Mouse (Mus musculus) kidney, embryonic 16.5 days (tissue): Measurements from ENCODE around the gene Tsc22d3. TPM values are rescaled to one million over a fixed set of nuclear protein-coding genes. Genes with fewer than 3 reads are reported as not detected.
A peak's percentile ranks its signal among the peaks of the same experiment; 100 is the strongest.
"Not testable (repeated sequence)": the region's sequence is repeated elsewhere in the genome, so short reads cannot be mapped to it uniquely, and the experiment has no call there.

Experiments
- ATAC-seq: fragments of 200-750 bp; cut with Nextera tagmentation; 2 replicates; pipeline ENCODE4 v1.8.0; 2017; ENCODE audit warnings: moderate TSS enrichment; ENCODE audit not compliant: low FRiP score, low TSS enrichment
- H3K27ac ChIP-seq: fragments of 300-500 bp; sonication (generic); 2 replicates; pipeline ENCODE4 v1.5.1; 2014; ENCODE audit warnings: low read length
- H3K27me3 ChIP-seq: fragments of 300-500 bp; sonication (generic); 2 replicates; pipeline ENCODE4 v1.6.1; 2014; ENCODE audit warnings: low read length, control low read depth, mixed read lengths; ENCODE audit not compliant: insufficient read depth
- H3K36me3 ChIP-seq: fragments of 300-500 bp; sonication (generic); 2 replicates; pipeline ENCODE4 v1.6.1; 2014; ENCODE audit warnings: low read length, control low read depth, mixed read lengths; ENCODE audit not compliant: insufficient read depth
- H3K4me1 ChIP-seq: fragments of 300-500 bp; sonication (generic); 2 replicates; pipeline ENCODE4 v1.6.1; 2014; ENCODE audit warnings: low read length, control low read depth, mixed read lengths; ENCODE audit not compliant: insufficient read depth
- H3K4me2 ChIP-seq: fragments of 300-500 bp; sonication (generic); replicated peaks from 2 replicates; pipeline ENCODE4 v1.6.1; 2014; ENCODE audit warnings: low read depth, low read length
- H3K4me3 ChIP-seq: fragments of 300-500 bp; sonication (generic); 2 replicates; pipeline ENCODE4 v1.5.1; 2014; ENCODE audit warnings: mild to moderate bottlenecking, low read length
- H3K9ac ChIP-seq: fragments of 300-500 bp; sonication (generic); replicated peaks from 2 replicates; pipeline ENCODE4 v1.6.1; 2014; ENCODE audit warnings: low read length
- H3K9me3 ChIP-seq: fragments of 300-500 bp; sonication (generic); 2 replicates; pipeline ENCODE4 v1.6.1; 2016; ENCODE audit warnings: low read length, control low read depth
- WGBS: fragments of 180-500 bp; shearing (Covaris S2); extraction: QIAGEN DNeasy Blood & Tissue Kit; methylation state at CpG from one replicate; pipeline ENCODE4 v1.1.7; 2014; 5-methylcytosine and 5-hydroxymethylcytosine counted together
- polyA plus RNA-seq: library from polyadenylated mRNA; unstranded; fragments of >200 nt; fragmentation: Nextera tagmentation; extraction: Ambion mirVana; gene quantifications from 2 replicates; pipeline ENCODE4 v1.2.1, GENCODE M21; 2015

Tsc22d3 gene
- polyA plus RNA-seq, 1 experiment from 2014 or later = 123 TPM

DNA sequence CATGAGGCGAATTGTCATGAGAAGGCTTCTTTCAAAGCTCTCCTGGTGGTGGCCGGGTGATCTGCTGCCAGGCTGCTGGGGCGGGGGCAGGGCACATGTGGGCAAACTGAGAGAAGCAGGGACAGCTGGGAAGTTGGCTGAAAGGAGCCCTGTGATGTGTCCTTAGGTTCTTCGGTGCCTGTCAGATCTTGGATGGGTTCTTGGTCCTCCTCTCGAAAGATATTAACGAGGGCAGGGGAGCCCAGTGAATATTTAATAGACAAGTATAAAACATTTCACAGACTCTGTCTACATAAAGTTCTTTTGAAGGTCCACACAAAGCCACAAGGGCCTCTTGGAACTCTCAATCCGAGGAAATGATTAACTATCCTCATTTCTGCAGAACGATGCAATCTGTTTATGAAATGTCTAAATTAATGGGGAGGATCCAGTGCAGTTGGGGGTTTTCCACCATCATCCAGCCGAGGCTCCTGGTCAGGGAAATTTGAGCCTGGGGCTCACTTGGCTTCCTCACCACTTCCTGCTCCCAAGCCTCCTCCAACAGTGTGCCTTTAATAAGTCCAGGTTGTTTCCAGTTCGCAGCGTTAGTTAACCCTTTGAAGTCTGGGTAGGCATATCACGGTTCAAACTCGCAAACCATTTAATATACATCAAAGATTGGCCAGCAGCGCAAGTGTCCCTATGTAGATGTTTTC lies 78.2 kb downstream of the Tsc22d3 start:
- WGBS = 43% methylated on average over 14 of the region's 14 CpGs
- peak overlapping the region; percentile 56; the same call in 1 of the 2 replicates for H3K27ac ChIP-seq
- H3K9me3 ChIP-seq = no peaks in the 10 kb centered on the region

DNA sequence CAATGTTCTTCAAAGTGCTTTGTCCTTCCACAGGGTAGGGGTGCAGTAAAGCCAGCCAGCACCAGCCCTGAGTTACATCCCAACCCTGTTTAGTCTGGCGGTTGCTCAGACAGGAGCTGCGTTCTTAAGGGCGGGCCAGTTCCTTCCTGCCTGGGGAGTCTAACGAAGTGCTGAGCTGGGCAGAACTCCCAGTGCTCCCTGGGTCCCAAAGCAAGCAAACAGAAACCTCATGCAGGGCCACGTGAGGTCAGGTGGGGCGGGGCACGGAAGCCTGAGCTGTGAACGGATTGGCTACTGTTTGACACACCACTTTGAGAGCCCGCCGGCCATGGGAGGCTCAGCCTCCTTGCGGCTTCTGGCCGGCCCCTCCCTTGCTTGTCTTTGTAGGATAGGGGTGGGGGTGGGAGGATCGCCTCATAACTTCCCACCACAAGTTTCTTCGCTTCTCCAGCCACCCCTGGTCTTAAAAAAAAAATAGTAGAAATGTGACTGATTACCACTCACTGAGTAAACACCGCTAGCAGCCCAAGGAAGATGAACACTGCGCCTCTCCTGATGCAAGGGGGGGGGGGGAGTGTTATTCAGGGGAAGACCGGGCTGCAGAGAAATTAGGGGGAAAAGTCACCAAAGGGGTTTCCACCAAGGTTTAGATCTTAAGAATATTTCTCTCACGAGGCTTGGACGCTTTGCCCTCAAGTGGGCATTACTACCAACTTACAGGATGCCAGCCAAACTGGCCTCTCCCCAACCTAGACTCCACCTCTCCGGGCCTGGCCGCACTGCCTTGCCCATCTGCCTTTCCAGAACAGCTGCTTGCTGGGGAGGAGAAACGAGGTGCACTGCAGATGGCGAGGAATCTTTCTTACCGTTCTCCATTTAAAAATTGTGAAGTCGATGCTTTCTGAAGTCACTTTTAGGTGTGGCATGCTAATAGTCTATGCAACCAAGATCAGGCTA lies 80.0 kb downstream of the Tsc22d3 start:
- Histone ChIP-seq H3K36me3 (no peaks in the 10 kb centered on the region), H3K27ac (peak overlapping the region; percentile 76), H3K4me2 (peak overlapping the region; percentile 44), H3K4me1 (peaks cover 13% of the 10 kb centered on the region; the same call in 1 of the 2 replicates), H3K4me3 (peak overlapping the region; percentile 9), H3K27me3 (peaks cover 21% of the 10 kb centered on the region; the same call in 1 of the 2 replicates), H3K9me3 (no peaks in the 10 kb centered on the region), H3K9ac (no peak overlapping the region)
- peak; percentile 98 for ATAC-seq
- WGBS = 26% methylated on average over 25 of the region's 25 CpGs

More for the DNA sequence above, 78.2 kb downstream of the Tsc22d3 start:
- peak; percentile 37; the same call in 1 of the 2 replicates for ATAC-seq
- Histone ChIP-seq H3K27me3 (peaks cover 21% of the 10 kb centered on the region; the same call in 1 of the 2 replicates), H3K4me3 (no peak overlapping the region), H3K4me1 (peaks cover 13% of the 10 kb centered on the region; the same call in 1 of the 2 replicates), H3K4me2 (no peak overlapping the region), H3K9ac (no peak overlapping the region), H3K36me3 (no peaks in the 10 kb centered on the region)

DNA sequence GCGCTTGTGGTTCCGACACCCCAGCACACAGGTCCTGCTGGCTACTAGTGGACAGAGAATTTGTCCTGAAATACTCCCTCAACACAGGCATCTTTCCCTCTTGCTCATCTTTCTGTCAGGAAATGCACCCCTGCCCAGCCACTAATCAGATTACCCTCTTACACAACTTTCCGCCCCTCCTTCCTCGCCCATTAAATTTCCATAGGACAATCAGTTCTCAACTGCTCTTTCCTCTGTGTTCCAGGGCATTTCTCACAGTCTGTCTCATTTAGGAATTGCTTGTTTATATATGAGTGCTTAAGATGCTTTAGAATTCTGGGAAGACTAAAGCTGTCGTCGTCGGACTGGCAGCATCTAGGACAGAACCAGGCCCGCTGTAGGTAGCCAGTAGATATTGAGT lies 82.1 kb downstream of the Tsc22d3 start:
- Histone ChIP-seq H3K27ac (no peak overlapping the region), H3K4me1 (peaks cover 17% of the 10 kb centered on the region; the same call in 1 of the 2 replicates), H3K9ac (no peak overlapping the region), H3K4me2 (no peak overlapping the region), H3K9me3 (no peaks in the 10 kb centered on the region), H3K36me3 (no peaks in the 10 kb centered on the region), H3K4me3 (no peak overlapping the region), H3K27me3 (peaks cover 18% of the 10 kb centered on the region; the same call in 1 of the 2 replicates)
- 90% methylated on average over 8 of the region's 8 CpGs for WGBS
- no peak for ATAC-seq

DNA sequence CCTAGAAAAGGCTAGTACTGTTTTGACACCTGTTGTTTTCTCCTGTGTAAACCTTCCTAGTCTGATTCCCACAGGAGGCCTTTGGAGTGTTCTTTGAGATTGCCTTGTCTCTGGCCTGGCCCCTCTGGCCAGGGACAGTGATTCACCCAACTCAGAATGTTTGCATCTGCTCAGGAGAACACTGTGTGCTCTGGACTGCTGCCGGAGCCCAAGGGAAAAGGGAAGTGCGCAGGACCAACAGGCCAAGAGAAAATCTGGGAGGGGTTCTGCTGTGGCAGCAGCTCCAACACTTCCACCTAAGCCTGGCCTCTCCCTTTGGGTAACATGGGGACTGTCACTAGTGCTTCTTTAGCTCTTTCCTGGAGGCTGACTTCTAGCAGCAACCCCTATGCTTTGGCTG lies 87.1 kb downstream of the Tsc22d3 start:
- Histone ChIP-seq H3K4me2 (no peak overlapping the region), H3K27ac (no peak overlapping the region), H3K36me3 (no peaks in the 10 kb centered on the region), H3K4me3 (no peak overlapping the region), H3K27me3 (peaks cover 17% of the 10 kb centered on the region; the same call in 1 of the 2 replicates), H3K9ac (no peak overlapping the region), H3K4me1 (peaks cover 12% of the 10 kb centered on the region; the same call in 1 of the 2 replicates), H3K9me3 (no peaks in the 10 kb centered on the region)
- ATAC-seq = no peak
- 87% methylated on average over 2 of the region's 2 CpGs for WGBS

DNA sequence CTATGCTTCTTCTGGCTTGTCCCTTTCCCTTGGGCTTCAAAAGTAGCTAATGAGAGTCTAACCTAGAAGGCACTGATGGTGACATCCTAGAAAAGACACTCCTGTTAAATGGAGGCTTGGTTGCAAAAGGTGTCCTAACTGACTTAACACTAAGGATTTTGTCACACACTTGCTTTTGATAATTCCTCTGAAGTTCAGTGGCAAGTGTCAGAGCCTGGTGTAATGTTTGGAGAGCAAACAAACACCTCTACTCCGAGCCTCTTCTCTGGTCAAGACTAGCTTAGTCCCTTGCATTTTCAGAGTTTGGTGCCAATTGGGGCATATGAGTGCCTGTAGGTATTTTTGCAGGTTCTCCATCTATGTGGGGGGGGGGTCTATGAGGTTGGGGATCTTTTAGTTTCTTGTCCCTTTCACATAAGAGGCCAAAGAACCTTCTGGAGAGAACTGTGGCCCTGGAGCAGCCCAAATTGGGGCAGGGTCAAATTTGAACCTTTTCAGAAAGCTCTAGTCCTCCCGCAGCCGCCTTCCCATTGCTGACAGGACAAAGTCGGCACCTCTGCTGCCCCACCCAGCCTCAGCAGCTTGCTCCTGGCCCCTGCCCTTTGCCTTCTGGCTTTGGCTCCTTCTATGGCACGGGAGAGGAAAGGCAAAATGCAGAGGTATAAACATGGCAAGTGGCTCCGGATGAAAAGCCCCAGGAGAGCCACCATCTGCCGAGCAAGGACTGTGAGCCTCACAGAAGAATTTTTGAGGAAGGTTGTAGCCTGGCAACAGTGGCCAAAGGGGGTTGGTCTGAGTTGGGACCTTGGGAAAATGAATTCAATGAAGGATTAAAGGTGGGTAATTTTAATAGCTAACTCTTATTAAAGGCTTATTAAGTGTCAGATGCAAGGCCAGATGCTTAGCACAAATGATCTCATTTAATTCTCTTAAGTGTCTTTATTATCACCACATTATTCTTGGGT lies 88.5 kb downstream of the Tsc22d3 start:
- no peak for ATAC-seq

DNA sequence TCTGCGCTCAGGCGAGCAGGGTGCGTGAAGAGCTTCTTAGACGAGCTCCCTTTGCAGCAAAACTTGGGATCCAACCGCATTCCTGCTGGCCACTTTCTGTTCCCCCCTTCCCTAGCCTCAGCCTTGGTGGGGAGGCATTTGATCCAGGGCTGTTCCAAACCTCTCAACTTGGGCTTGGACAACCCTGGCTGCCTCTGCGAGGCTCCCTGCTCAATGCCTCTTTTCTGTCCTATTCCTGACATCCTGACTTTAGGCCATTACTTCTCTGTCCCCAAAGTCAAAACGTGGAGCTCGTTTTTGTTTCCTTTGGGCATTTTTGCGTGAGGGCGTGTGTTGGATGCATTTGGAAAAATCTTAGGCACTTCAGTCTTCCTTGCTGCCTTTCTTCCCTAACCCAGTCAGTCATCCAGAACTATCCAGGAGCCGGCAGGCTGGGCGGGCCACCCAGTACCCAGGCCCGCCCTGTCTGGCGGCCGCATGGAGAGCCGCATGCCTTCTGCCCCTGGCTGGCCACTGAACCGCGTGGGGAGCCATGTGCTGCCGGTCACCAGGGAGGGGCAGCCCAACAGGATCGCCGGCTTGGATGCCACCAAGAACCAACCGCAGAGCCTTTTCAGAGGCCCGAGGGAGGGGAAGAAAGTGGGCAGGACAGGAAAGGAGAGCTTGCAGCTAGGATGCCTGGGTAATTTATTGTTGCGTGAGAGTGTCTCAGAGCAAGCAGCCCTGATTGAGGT lies 89.6 kb downstream of the Tsc22d3 start:
- 30% methylated on average over 24 of the region's 24 CpGs for WGBS
- H3K9ac ChIP-seq = peak overlapping the region; percentile 44; the same call in 1 of the 2 replicates
- H3K4me2 ChIP-seq = peak overlapping the region; percentile 49
- H3K27me3 ChIP-seq = peaks cover 23% of the 10 kb centered on the region; the same call in 1 of the 2 replicates
- H3K27ac ChIP-seq = peak overlapping the region; percentile 62
- H3K4me1 ChIP-seq = peaks cover 12% of the 10 kb centered on the region; the same call in 1 of the 2 replicates
- peak overlapping the region; percentile 23; the same call in 1 of the 2 replicates for H3K4me3 ChIP-seq
- no peaks in the 10 kb centered on the region for H3K9me3 ChIP-seq
- peak; percentile 95 for ATAC-seq
- no peaks in the 10 kb centered on the region for H3K36me3 ChIP-seq

More for the DNA sequence above, 88.5 kb downstream of the Tsc22d3 start:
- Histone ChIP-seq H3K4me1 (peaks cover 12% of the 10 kb centered on the region; the same call in 1 of the 2 replicates), H3K9me3 (no peaks in the 10 kb centered on the region), H3K27ac (no peak overlapping the region), H3K27me3 (peaks cover 20% of the 10 kb centered on the region; the same call in 1 of the 2 replicates), H3K9ac (no peak overlapping the region), H3K36me3 (no peaks in the 10 kb centered on the region), H3K4me3 (no peak overlapping the region), H3K4me2 (peak overlapping the region; percentile 49)
- 56% methylated on average over 7 of the region's 7 CpGs for WGBS

DNA sequence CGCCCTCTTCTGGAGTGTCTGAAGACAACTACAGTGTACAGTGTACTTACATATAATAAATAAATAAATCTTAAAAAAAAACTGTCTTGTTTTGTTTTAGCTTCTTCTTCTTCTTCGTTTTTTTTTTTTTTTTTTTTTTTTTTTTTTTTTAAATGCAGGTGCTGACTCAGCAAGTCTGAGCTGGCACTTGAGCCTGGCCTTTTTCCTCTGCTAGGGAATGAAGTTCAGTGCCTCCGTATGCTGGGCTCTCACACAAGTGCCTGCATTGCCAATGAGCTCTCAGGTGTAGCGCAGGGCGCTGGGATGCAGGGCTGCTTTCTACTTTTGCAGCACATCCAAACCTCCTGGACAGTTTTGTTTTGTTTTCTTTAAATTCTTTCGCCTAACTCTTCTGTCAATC lies 90.6 kb downstream of the Tsc22d3 start:
- H3K4me1 ChIP-seq = peaks cover 12% of the 10 kb centered on the region; the same call in 1 of the 2 replicates
- 58% methylated on average over 6 of the region's 6 CpGs for WGBS

DNA sequence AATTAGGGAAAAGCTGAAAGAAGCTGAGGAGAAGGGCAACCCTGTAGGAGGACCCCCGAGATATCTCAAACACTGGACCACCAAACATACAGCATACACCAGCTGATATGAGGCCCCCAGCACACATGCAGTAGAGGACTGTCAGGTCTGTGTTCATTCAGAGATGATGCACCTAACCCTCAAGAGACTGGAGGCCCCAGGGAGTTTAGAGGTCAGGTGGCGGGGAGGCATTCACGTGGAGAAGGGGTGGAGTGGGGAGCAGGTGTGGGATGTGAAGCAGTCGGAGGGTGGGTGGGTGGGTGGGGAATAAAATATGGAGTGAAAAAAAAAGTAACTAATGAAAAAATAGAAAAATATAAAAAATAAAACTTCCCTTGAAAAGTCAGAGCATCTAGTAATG lies 91.7 kb downstream of the Tsc22d3 start:
- H3K27ac ChIP-seq, H3K4me3 ChIP-seq, H3K4me2 ChIP-seq, H3K4me1 ChIP-seq, ATAC-seq, H3K9me3 ChIP-seq, H3K9ac ChIP-seq, H3K36me3 ChIP-seq: not testable (repeated sequence)
- H3K27me3 ChIP-seq = peaks cover 23% of the 10 kb centered on the region; the same call in 1 of the 2 replicates
- 79% methylated on average over 4 of the region's 4 CpGs for WGBS

More for the DNA sequence above, 90.6 kb downstream of the Tsc22d3 start:
- Histone ChIP-seq H3K9me3 (no peaks in the 10 kb centered on the region), H3K4me2 (no peak overlapping the region), H3K27ac (no peak overlapping the region), H3K36me3 (no peaks in the 10 kb centered on the region), H3K9ac (no peak overlapping the region), H3K27me3 (peaks cover 23% of the 10 kb centered on the region; the same call in 1 of the 2 replicates), H3K4me3 (no peak overlapping the region)
- no peak for ATAC-seq
